Mouse (Mus musculus): ENCODE measurements at regions not wholly inside any gene's neighbourhood (a gene's known extent, or its start where the extent isn't known, plus 50 kb on each side); places are given as distances from the start of the nearest gene placed in this dataset.

- no peak for ATAC-seq (replicated peaks; ENCODE audit: insufficient number of reproducible peaks, low FRiP score, low TSS enrichment, poor library complexity, severe bottlenecking)
Measured at GRCm38 (mm10) chr12:39952854-39953253, 85.0 kb downstream of the Arl4a start.

DNA sequence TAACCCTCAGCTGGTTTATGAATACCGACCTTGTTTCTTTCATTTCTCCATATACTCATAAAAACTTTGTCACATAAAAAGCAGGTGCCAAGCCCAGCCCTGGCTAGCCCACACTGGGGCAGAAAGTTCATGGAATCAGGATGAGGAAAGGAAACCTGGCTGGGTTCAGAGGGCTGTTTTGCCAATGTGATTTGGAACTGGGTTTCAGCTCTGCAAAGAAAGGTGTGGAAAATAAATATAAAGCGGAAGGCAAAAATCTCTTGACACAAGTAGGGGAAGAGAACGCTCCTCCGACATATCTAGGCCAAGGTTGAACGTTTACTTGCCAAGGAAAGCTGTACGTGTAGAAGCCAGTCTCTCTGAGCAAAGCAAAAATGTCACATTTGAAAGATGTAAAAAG lies 85.9 kb downstream of the Arl4a start:
- ATAC-seq (replicated peaks; ENCODE audit: insufficient number of reproducible peaks, low FRiP score, low TSS enrichment, poor library complexity, severe bottlenecking): no peak

GRCm38 (mm10) chr12:39950270-39950801 lies 87.5 kb downstream of the Arl4a start:
- ATAC-seq (replicated peaks; ENCODE audit: insufficient number of reproducible peaks, low FRiP score, low TSS enrichment, poor library complexity, severe bottlenecking): no peak

DNA sequence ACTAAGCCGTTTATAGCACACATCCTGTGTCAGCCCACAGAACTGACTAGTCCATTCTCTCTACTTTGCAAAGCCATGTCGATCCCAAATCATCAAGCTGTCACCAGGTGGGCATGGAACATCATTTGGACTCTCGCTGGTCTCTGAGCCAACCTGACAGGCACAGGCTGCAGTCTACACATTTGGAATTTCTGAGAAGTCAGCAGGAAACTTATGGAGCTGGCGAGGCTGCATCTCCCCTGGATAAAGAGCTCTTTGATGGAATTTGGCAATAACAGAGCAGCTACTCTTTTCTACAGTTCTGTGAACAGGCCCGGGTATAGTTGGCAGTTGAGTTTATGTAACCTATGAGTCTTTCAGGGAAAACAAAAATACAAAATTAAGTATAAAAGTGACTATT lies 94.9 kb downstream of the Arl4a start:
- ATAC-seq (replicated peaks; ENCODE audit: insufficient number of reproducible peaks, low FRiP score, low TSS enrichment, poor library complexity, severe bottlenecking): no peak

GRCm38 (mm10) chr12:39941162-39941561 lies 96.7 kb downstream of the Arl4a start:
- no peak for ATAC-seq (replicated peaks; ENCODE audit: insufficient number of reproducible peaks, low FRiP score, low TSS enrichment, poor library complexity, severe bottlenecking)

GRCm38 (mm10) chr12:39939017-39939416 lies 98.8 kb downstream of the Arl4a start:
- ATAC-seq (replicated peaks; ENCODE audit: insufficient number of reproducible peaks, low FRiP score, low TSS enrichment, poor library complexity, severe bottlenecking): no peak

DNA sequence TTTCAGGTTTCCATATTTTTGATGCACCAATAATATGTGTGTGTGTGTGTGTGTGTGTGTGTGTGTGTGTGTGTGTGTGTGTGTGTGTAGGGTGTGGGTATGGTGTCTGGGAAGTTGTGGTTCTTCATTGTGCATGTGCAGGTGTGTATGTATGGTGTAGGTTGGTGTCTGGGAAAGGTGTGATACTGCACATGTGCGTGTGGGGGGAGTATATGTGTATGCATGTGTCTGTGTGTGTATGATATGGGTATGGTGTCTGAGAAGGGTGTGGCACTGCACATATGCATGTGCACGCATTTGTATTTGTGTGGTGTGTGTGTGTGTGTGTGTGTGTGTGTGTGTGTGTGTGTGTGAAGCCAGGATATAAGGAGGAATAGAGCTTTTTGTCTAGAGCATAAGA lies 99.6 kb downstream of the Arl4a start:
- no peak for ATAC-seq (replicated peaks; ENCODE audit: insufficient number of reproducible peaks, low FRiP score, low TSS enrichment, poor library complexity, severe bottlenecking)

DNA sequence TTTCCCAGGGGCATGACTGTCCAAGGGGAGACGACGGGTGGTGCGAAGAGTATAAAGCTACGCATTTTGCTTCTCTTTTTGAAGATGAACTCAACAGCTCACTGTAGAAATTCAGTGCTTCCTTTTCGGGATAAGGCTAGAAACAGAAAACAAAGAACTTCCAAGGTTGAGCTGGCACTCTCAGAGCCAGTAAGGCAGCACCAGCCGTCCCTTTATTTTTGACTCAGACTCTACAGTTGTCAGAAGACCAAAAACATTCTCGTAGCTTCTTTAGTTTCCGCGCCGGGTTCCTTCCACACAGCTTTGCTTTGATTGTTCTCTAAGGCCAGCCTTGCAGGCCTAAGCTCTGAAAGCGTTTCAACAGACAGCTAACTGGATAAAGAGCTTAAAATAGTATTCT lies 101.5 kb downstream of the Arl4a start:
- no peak for ATAC-seq (replicated peaks; ENCODE audit: insufficient number of reproducible peaks, low FRiP score, low TSS enrichment, poor library complexity, severe bottlenecking)

- ATAC-seq (replicated peaks; ENCODE audit: insufficient number of reproducible peaks, low FRiP score, low TSS enrichment, poor library complexity, severe bottlenecking): no peak
Measured at GRCm38 (mm10) chr12:39935775-39936174, 102.0 kb downstream of the Arl4a start.

DNA sequence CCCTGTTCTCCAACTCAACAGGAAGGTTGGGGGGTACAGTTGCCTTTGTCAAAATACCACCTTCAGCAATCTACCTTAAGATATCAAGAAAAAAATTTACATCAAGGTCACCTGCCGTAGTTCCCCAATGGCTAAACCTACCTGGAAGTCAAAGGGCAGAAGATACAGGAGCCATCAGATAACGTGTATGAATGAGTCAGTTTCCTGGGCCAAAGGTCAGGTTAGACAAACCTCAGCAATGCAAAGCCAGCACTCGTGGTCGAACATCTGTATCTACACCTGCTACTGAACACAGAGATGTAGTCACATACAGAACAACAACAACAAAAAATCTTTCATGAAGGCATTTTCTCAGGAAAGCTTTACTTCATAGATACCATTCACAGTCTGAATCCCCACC lies 102.9 kb downstream of the Arl4a start:
- no peak for ATAC-seq (replicated peaks; ENCODE audit: insufficient number of reproducible peaks, low FRiP score, low TSS enrichment, poor library complexity, severe bottlenecking)

- no peak for ATAC-seq (replicated peaks; ENCODE audit: insufficient number of reproducible peaks, low FRiP score, low TSS enrichment, poor library complexity, severe bottlenecking)
Measured at GRCm38 (mm10) chr12:39931251-39931650, 106.6 kb downstream of the Arl4a start.

- ATAC-seq (replicated peaks; ENCODE audit: insufficient number of reproducible peaks, low FRiP score, low TSS enrichment, poor library complexity, severe bottlenecking): no peak
Measured at GRCm38 (mm10) chr12:39927902-39928301, 109.9 kb downstream of the Arl4a start.

DNA sequence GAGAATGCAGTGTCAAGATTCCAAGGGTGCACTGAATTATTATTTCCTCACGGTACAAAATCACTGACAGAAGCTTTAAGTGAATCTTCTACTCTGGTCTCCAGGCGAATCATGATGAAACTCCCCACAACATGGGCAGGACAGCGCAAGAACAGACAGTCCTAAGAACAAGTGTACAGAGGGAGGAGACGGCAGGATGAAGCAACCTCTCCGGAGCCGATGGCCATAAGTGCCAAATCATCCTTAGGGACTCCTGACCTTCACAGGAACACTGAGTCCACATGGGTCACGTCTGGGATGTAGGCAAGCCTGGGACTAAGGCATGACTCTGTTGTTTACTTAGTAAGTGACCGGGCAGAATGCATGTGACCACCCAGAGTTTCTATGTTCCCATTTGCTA lies 110.8 kb downstream of the Arl4a start:
- no peak for ATAC-seq (replicated peaks; ENCODE audit: insufficient number of reproducible peaks, low FRiP score, low TSS enrichment, poor library complexity, severe bottlenecking)

GRCm38 (mm10) chr12:39921481-39921880 lies 116.3 kb downstream of the Arl4a start:
- no peak for ATAC-seq (replicated peaks; ENCODE audit: insufficient number of reproducible peaks, low FRiP score, low TSS enrichment, poor library complexity, severe bottlenecking)

DNA sequence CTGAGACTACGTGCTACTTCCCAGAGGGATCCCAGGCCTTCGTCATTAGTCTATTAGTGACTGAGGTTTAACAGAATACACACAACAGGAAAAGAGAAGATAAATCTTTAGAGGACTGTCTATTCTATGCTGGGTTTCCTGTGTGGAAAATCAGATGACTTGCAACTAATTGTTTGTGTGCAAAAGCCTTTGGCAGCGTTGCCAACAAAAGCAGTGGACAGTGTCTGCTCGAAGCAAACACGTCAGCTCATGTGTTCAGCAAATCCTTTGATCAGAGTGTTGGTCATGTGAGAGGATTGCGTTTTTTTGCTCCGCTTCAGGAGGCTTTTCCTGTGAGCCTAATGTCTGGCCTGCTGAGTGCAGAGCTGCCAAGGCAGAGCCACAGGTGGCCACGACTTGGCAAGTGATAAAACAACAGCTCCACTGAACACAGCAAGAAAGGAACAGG lies 117.3 kb downstream of the Arl4a start:
- ATAC-seq (replicated peaks; ENCODE audit: insufficient number of reproducible peaks, low FRiP score, low TSS enrichment, poor library complexity, severe bottlenecking): no peak

GRCm38 (mm10) chr12:39919909-39920308 lies 117.9 kb downstream of the Arl4a start:
- no peak for ATAC-seq (replicated peaks; ENCODE audit: insufficient number of reproducible peaks, low FRiP score, low TSS enrichment, poor library complexity, severe bottlenecking)

DNA sequence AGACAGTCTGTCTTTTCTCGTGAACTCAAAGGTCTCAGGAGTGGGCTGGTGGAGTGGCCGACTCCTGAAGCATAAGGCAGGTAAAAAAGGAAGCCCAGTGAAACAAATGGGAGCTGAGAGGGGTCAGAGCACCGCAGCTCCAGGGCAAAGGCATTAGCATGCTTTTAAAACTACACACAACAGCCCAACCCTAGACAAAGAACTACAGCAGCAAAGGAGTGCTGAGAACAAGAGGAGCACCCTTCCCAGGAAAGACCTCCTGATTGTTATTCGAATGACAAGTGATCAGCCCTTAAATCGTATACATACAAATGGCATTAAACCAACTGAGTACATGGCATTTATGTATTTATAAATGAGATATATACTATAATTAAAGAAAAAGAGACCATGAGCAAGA lies 149.3 kb downstream of the Arl4a start:
- no peak for ATAC-seq (replicated peaks; ENCODE audit: insufficient number of reproducible peaks, low FRiP score, low TSS enrichment, poor library complexity, severe bottlenecking)

DNA sequence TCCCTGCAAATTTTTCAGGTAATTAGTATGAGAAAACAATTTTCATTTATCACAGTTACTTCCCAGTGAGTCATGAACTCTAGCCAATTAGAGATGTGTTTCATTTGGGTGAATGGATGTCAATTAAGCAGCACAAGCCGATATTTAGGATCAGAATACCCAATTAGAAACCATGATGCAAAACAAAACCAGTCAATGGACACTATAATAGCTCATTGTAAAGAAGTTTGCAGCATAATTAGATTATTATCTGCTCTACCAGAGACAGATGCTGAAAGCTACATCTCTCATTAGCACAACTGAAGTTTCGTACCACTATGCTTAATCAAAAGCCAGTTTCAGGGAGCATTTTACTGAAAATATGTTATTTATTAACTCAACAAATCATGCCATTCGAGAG lies 152.5 kb downstream of the Arl4a start:
- no peak for ATAC-seq (replicated peaks; ENCODE audit: insufficient number of reproducible peaks, low FRiP score, low TSS enrichment, poor library complexity, severe bottlenecking)

DNA sequence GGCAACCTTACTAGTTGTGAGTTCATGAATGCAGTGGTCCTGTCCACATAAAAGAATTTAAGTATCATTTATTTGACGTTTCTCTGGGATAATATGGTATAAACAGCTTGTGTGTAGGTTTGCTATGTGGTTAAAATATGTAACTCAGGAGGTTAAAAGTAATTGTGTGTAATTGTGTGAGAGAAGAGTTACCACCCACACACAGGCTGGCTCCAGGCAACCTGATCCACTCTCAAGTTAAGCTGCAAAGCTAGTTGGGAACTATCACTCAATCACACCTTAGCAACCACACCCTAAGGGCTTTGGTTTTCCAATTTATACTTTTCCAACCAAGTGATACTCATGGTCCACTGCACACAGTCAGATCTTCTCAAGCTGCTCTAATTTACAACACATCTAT lies 157.5 kb downstream of the Arl4a start:
- no peak for ATAC-seq (replicated peaks; ENCODE audit: insufficient number of reproducible peaks, low FRiP score, low TSS enrichment, poor library complexity, severe bottlenecking)

DNA sequence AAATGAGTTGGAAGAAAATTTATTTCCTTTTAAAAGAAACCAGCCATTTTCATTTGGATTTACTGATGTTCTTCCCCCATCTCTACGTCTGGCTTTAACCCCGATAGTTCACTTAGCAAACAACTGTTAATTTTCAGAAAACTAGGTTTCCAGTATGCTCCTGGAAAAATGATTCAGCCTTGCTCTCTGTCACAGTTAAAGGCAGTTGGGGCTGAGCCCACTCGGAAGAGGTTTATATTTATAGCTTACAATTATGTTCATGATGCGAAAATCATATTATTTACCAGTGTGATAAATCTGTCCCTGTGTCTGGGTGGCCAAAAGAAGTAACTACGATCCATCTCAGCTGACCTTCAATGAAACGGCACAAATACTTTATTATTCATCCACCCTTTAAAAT lies 163.9 kb downstream of the Arl4a start:
- ATAC-seq (replicated peaks; ENCODE audit: insufficient number of reproducible peaks, low FRiP score, low TSS enrichment, poor library complexity, severe bottlenecking): no peak

GRCm38 (mm10) chr12:39861797-39862196 lies 176.0 kb downstream of the Arl4a start:
- no peak for ATAC-seq (replicated peaks; ENCODE audit: insufficient number of reproducible peaks, low FRiP score, low TSS enrichment, poor library complexity, severe bottlenecking)

All from monocyte, adult 5-6 weeks (primary cell).